Mouse (Mus musculus): ENCODE data around the gene Mettl24. TPM values are rescaled to one million over a fixed set of nuclear protein-coding genes. Genes with fewer than 3 reads are reported as not detected.
"Not testable (repeated sequence)": the region's sequence is repeated elsewhere in the genome, so short reads cannot be mapped to it uniquely, and the experiment has no call there.

The Mettl24 gene
- polyA plus RNA-seq, 1 experiment from 2014 or later: 0.97 TPM

DNA sequence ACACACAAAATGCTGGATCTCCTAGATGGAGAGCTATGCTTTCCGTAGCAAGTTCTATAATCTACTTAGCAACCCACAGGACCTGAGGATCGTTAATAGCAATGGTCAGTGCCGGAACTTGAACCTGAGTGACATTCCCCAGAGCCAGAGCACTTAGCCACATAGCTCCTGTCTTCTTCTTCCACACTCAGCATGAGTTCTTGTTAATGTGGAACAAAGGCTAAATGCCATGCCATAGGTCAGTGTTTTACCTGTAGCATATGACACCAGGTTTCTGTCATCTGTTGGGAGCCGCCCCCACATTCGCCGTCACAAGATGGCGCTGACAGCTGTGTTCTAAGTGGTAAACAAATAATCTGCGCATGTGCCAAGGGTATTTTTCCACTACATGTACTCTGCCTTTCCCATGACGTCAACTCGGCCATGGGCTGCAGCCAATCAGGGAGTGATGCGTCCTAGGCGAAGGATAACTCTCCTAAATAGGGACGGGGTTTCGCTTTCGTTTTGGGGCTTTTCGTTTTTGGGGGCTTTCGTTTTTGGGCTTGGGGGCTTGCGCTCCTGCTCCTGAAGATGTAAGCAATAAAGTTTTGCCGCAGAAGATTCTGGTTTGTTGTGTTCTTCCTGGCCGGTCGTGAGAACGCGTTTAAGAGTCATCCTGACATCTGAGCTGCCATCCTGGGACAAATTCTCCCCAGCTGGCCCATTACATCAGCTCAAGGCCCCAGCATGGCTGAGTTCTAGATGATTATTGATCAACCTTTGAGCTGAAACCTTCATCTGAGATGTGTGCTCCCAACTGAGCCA is 76.5 kb downstream of the Mettl24 start:
- not testable (repeated sequence) for H3K27me3 ChIP-seq (ENCODE audit: control insufficient read depth, insufficient read depth, low read length); H3K4me2 ChIP-seq (replicated peaks; ENCODE audit: low read depth, low read length); H3K9ac ChIP-seq (ENCODE audit: low read depth, low read length); H3K4me3 ChIP-seq (ENCODE audit: low read depth, low read length); H3K27ac ChIP-seq (ENCODE audit: low read depth, low read length); H3K4me1 ChIP-seq (replicated peaks; ENCODE audit: control insufficient read depth, insufficient read depth, low read length); DNase-seq (ENCODE audit: low spot score); ATAC-seq (ENCODE audit: low FRiP score); H3K36me3 ChIP-seq (ENCODE audit: control insufficient read depth, insufficient read depth, low read length); H3K9me3 ChIP-seq (ENCODE audit: control insufficient read depth, low read length)
- 95% methylated on average over 20 of the region's 23 CpGs for WGBS

DNA sequence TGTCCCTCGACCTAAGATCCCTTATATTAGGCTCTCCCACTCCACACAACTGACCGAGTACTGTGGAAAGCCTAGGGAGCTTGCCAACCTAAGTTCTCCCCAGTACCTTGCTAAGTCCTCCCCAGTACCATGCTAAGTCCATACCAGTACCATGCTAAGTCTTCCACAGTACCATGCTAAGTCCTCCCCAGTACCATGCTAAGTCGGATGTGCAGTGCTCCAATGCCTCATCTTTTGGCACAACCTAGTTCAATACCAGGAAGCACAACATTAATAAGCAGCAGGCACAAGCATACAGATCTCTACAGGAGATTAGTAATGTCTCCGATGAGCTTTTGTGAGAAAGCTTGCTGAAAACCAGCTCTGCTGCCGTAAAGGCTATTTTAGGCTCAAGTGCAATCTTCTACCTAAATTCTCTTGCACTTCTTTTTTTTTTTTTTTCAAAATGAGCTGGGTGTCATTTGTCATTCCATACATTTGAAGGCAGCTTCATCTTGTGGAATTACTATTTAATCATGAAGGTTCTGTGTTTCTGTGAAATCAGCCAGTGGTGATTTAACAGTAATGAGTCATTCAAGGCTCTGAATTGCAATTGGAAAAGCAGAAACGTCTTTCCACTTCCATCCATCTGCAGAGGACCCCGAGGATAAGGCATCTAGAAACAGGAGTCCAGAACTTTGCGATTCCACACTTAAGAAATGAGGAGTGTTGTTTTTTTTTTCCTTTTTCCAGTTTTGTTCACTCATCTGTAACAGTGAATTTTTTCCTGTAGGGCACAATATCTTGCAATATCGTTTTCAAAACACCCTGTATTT is 77.3 kb downstream of the Mettl24 start:
- no peak overlapping the region for H3K4me3 ChIP-seq (ENCODE audit: low read depth, low read length)
- 91% methylated on average over 9 of the region's 9 CpGs for WGBS
- no peak overlapping the region for H3K9ac ChIP-seq (ENCODE audit: low read depth, low read length)
- ATAC-seq (ENCODE audit: low FRiP score): no peak
- no peak overlapping the region for H3K4me2 ChIP-seq (replicated peaks; ENCODE audit: low read depth, low read length)
- H3K27ac ChIP-seq (ENCODE audit: low read depth, low read length): no peak overlapping the region
- no peaks in the 10 kb centered on the region for H3K4me1 ChIP-seq (replicated peaks; ENCODE audit: control insufficient read depth, insufficient read depth, low read length)
- no peaks in the 10 kb centered on the region for H3K36me3 ChIP-seq (ENCODE audit: control insufficient read depth, insufficient read depth, low read length)
- DNase-seq (ENCODE audit: low spot score): no peak
- H3K27me3 ChIP-seq (ENCODE audit: control insufficient read depth, insufficient read depth, low read length): no peaks in the 10 kb centered on the region
- no peaks in the 10 kb centered on the region for H3K9me3 ChIP-seq (ENCODE audit: control insufficient read depth, low read length)

DNA sequence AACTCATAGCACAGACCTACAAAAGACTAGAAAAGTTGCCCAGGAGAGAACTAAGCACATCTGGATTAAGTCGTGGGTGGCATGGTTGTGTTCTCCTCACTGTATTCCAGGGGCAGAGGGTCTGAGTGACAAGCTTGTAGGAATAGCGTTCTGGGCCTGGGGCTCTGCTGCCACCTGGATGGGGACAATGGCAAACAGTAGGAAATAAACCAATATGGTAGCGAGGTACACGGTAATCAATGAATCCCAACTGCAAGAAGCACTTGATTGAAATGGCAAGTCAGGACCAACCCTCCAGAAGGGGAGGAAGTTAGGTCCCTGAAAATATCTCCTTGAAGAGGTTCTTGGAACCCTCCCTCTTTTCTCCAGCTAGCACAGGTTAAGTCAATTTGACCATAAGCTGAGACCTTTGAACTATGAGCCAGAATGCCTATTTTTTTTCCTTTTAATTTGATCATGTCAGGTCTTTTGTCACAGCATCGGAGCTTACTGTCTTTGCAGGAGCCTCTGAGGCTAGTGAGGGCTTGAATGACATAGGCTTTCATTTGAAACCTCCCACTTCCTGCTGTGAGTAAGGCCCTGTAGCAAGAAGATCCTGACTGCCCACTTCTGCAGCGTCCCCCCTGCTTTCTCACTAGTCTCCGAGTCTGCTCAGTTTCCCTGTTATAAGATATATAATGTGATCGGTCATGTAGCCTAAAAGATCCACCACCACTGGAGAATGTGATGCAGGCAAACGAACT is 78.1 kb downstream of the Mettl24 start:
- H3K4me1 ChIP-seq (replicated peaks; ENCODE audit: control insufficient read depth, insufficient read depth, low read length): no peaks in the 10 kb centered on the region
- H3K36me3 ChIP-seq (ENCODE audit: control insufficient read depth, insufficient read depth, low read length): no peaks in the 10 kb centered on the region
- no peak overlapping the region for H3K4me2 ChIP-seq (replicated peaks; ENCODE audit: low read depth, low read length)
- no peak overlapping the region for H3K27ac ChIP-seq (ENCODE audit: low read depth, low read length)
- no peak overlapping the region for H3K9ac ChIP-seq (ENCODE audit: low read depth, low read length)
- ATAC-seq (ENCODE audit: low FRiP score): no peak
- H3K4me3 ChIP-seq (ENCODE audit: low read depth, low read length): no peak overlapping the region
- no peak for DNase-seq (ENCODE audit: low spot score)
- WGBS: 76% methylated on average over 9 of the region's 9 CpGs
- H3K27me3 ChIP-seq (ENCODE audit: control insufficient read depth, insufficient read depth, low read length): no peaks in the 10 kb centered on the region
- H3K9me3 ChIP-seq (ENCODE audit: control insufficient read depth, low read length): no peaks in the 10 kb centered on the region

DNA sequence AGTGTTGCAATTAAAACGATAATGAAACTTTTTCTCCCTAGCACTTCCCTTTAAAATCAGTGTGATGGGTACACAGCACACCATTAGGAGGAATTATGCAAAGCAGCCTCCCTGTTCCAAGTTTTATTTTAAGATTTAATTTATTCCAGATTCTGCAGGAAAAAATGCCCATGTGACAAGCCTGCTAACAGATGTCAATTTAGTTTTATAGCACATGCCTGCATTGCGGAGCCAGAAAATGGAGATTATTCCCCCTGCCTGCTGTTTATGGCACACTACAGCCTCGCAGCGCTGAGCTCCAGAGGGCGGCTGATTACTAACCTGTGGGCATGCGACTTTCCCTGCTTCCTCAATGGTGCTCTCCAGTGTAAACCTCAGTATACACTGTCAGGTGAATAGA is 79.5 kb downstream of the Mettl24 start:
- 71% methylated on average over 6 of the region's 6 CpGs for WGBS
- H3K27me3 ChIP-seq (ENCODE audit: control insufficient read depth, insufficient read depth, low read length): no peaks in the 10 kb centered on the region
- H3K4me3 ChIP-seq (ENCODE audit: low read depth, low read length): no peak overlapping the region
- no peaks in the 10 kb centered on the region for H3K36me3 ChIP-seq (ENCODE audit: control insufficient read depth, insufficient read depth, low read length)
- no peak for ATAC-seq (ENCODE audit: low FRiP score)
- no peak overlapping the region for H3K4me2 ChIP-seq (replicated peaks; ENCODE audit: low read depth, low read length)
- no peak overlapping the region for H3K27ac ChIP-seq (ENCODE audit: low read depth, low read length)
- no peak overlapping the region for H3K9ac ChIP-seq (ENCODE audit: low read depth, low read length)
- H3K4me1 ChIP-seq (replicated peaks; ENCODE audit: control insufficient read depth, insufficient read depth, low read length): no peaks in the 10 kb centered on the region
- no peaks in the 10 kb centered on the region for H3K9me3 ChIP-seq (ENCODE audit: control insufficient read depth, low read length)
- no peak for DNase-seq (ENCODE audit: low spot score)

DNA sequence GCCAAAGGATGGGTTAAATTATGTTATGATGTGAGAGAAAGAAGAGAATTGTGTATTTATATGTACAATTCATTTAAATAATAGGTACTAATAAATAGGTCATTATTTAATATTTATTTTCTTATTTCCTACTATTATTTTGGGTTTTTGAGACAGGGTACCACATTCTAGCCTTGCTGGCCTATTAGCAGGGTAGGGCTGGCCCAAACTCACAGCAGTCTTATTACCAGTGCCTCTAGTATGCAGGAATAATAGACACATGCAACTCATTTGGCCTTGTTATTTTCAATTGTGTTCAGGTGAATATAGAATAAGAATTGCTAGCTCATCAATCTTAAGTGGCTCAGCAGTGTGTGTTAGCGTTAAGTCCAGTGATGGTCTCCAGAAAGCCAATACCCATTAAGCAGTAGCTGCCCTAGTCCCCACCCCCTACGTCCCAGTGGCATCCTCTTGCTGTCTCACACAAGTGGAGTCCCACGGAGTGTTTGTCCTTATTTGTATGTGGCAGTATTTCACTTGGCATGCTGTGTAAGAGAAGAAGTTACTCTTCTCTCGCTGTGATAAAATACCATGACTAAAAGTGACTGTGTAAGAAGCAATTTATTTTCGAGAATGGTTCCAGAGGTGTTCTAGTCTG is 80.1 kb downstream of the Mettl24 start:
- no peaks in the 10 kb centered on the region for H3K36me3 ChIP-seq (ENCODE audit: control insufficient read depth, insufficient read depth, low read length)
- H3K4me2 ChIP-seq (replicated peaks; ENCODE audit: low read depth, low read length): no peak overlapping the region
- no peaks in the 10 kb centered on the region for H3K27me3 ChIP-seq (ENCODE audit: control insufficient read depth, insufficient read depth, low read length)
- no peaks in the 10 kb centered on the region for H3K4me1 ChIP-seq (replicated peaks; ENCODE audit: control insufficient read depth, insufficient read depth, low read length)
- ATAC-seq (ENCODE audit: low FRiP score) (no peak), DNase-seq (ENCODE audit: low spot score) (no peak)
- no peaks in the 10 kb centered on the region for H3K9me3 ChIP-seq (ENCODE audit: control insufficient read depth, low read length)
- no peak overlapping the region for H3K9ac ChIP-seq (ENCODE audit: low read depth, low read length)
- no peak overlapping the region for H3K27ac ChIP-seq (ENCODE audit: low read depth, low read length)
- 68% methylated on average over 5 of the region's 5 CpGs for WGBS
- no peak overlapping the region for H3K4me3 ChIP-seq (ENCODE audit: low read depth, low read length)

DNA sequence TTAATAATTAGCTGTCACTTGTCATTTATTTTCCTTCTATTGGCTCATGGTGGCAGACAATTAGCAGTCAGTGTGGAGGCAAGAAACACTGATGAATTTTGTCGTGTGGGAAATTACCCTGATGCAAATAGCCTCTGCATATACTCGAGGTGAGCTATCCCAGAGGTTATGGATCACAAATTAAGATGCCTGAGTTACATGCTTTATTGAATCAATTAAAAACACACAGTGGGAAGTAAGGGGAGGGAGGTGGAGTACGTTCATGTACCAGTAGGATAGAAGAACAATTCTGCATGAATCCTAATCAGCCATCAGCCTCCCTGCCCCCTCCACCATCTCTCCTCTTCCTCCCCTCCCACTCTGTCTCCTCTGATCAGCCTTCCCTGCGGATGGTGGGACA is 89.2 kb downstream of the Mettl24 start:
- Histone ChIP-seq H3K27ac (ENCODE audit: low read depth, low read length) (no peak overlapping the region), H3K36me3 (ENCODE audit: control insufficient read depth, insufficient read depth, low read length) (no peaks in the 10 kb centered on the region), H3K9me3 (ENCODE audit: control insufficient read depth, low read length) (no peaks in the 10 kb centered on the region), H3K4me1 (replicated peaks; ENCODE audit: control insufficient read depth, insufficient read depth, low read length) (no peaks in the 10 kb centered on the region), H3K4me2 (replicated peaks; ENCODE audit: low read depth, low read length) (no peak overlapping the region), H3K9ac (ENCODE audit: low read depth, low read length) (no peak overlapping the region), H3K27me3 (ENCODE audit: control insufficient read depth, insufficient read depth, low read length) (no peaks in the 10 kb centered on the region), H3K4me3 (ENCODE audit: low read depth, low read length) (no peak overlapping the region)
- ATAC-seq (ENCODE audit: low FRiP score) (no peak), DNase-seq (ENCODE audit: low spot score) (no peak)
- 59% methylated on average over 4 of the region's 4 CpGs for WGBS

DNA sequence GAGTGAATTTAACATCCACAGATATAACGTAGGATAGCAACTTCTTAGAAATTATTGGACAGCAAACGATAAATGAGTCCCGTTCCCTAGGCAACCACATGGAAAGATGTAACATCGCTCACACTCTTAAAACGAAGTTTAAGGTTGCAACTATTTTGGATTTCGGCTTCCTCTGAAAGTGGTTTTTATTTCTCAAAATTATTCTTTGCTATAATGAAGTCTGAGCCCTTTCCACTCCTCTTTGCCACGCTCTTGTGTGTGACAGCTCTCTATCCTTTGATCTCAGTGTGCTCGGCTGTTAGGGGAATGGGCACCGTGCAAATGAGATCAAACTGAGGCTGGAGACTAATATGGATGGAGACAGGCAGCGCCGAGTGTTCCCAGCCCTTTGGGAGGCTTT is 92.1 kb downstream of the Mettl24 start:
- no peak for ATAC-seq (ENCODE audit: low FRiP score)
- no peaks in the 10 kb centered on the region for H3K4me1 ChIP-seq (replicated peaks; ENCODE audit: control insufficient read depth, insufficient read depth, low read length)
- H3K9ac ChIP-seq (ENCODE audit: low read depth, low read length): no peak overlapping the region
- DNase-seq (ENCODE audit: low spot score): no peak
- H3K4me3 ChIP-seq (ENCODE audit: low read depth, low read length): no peak overlapping the region
- no peak overlapping the region for H3K4me2 ChIP-seq (replicated peaks; ENCODE audit: low read depth, low read length)
- no peaks in the 10 kb centered on the region for H3K9me3 ChIP-seq (ENCODE audit: control insufficient read depth, low read length)
- no peaks in the 10 kb centered on the region for H3K27me3 ChIP-seq (ENCODE audit: control insufficient read depth, insufficient read depth, low read length)
- 54% methylated on average over 11 of the region's 11 CpGs for WGBS
- no peaks in the 10 kb centered on the region for H3K36me3 ChIP-seq (ENCODE audit: control insufficient read depth, insufficient read depth, low read length)
- no peak overlapping the region for H3K27ac ChIP-seq (ENCODE audit: low read depth, low read length)

DNA sequence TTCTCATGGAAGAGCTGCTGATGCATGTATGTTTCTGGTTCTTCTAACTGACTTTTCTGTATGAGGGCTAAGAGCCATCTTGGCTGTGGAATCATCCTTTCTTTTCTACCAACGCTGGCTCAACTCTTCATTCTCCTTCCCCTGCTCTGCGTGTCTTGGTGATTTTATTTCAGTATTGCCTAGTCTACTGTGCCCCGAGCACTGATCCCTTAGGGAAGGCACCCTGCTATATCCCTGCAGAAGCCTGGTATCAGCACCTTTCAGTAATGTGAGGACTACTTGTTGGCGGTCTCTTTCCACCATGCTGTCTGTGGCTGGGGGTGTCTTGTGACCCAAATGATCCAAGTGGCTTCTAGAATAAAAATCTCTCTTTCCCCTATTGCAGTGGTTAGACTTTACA is 92.6 kb downstream of the Mettl24 start:
- Histone ChIP-seq H3K36me3 (ENCODE audit: control insufficient read depth, insufficient read depth, low read length) (no peaks in the 10 kb centered on the region), H3K9ac (ENCODE audit: low read depth, low read length) (no peak overlapping the region), H3K27ac (ENCODE audit: low read depth, low read length) (no peak overlapping the region), H3K4me1 (replicated peaks; ENCODE audit: control insufficient read depth, insufficient read depth, low read length) (no peaks in the 10 kb centered on the region), H3K4me2 (replicated peaks; ENCODE audit: low read depth, low read length) (no peak overlapping the region), H3K27me3 (ENCODE audit: control insufficient read depth, insufficient read depth, low read length) (no peaks in the 10 kb centered on the region), H3K4me3 (ENCODE audit: low read depth, low read length) (no peak overlapping the region), H3K9me3 (ENCODE audit: control insufficient read depth, low read length) (no peaks in the 10 kb centered on the region)
- 72% methylated on average over 4 of the region's 4 CpGs for WGBS
- ATAC-seq (ENCODE audit: low FRiP score) (no peak), DNase-seq (ENCODE audit: low spot score) (no peak)

All from hindbrain, embryonic 11.5 days (tissue).